Mouse (Mus musculus): ENCODE results near the gene Vmn1r89.

Vmn1r89 gene

DNA sequence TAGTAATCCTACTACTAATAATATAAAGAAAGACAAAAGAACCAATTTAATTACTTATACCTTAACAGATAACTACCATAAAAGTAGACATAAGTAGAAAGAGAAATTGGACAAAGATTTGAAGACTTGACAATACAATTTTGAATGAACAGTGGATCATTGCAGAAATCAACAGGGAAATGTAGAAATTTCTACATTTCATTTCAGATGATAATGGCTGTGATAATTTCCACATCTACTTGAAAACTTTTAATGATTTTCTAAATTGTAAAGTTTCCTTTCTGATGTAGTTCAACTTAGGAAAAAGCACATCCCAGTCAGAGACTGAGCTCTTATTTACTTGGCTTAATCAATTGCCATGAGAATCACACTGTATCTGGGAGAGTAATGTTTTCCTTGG lies at the start of gene Vmn1r89:
TSS of gene Vmn1r89 (plus strand) at position 301 of the 400 bp plus-strand sequence.
- DNase-seq (ENCODE audit: low spot score) = no peak

DNA sequence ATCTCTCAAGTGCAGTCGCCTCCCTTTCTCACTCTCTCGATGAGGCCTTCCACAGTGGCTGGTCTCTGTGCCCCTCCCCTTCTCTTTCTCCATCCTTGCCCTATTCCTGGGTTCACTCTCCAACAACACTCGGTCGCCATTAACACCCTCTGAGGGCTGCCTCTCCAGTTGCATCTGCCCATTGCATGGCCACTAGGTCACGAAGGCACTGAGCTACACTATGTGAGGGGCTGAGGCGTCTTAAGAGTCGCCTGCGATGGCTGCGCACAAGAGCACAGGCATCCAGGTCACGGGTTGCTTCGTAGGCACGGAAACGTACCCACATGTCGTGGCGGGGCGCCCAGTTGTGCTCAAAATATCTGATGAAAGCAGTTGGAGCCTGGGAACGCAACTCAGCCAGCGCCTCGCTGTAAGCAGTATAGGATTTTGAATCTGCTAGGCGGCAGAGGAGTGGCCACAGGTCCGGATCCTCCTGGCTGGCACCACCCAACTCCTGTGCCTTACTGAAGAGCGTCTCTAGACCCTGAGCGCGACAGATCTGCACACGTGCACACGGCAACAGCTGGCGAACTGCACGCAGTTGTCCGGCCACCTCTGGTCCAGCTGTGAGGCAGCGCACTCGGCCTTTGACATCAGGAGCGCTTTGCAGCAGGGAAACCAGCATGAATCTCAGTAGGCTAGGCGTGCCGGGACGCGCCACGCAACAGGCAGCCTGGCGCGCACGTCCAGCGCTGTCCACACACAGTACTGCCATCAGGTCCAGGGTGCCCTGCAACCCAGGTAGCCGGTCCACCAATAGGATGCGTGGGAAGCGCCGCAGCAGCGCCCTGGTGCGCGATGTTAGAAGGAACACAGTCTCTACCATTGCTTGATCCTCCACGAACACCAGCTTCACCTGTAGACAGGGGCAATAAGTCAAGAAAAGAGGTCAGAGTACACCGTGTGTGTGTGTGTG lies 48.2 kb downstream of the Vmn1r89 start:
- DNase-seq (ENCODE audit: low spot score) = no peak

DNA sequence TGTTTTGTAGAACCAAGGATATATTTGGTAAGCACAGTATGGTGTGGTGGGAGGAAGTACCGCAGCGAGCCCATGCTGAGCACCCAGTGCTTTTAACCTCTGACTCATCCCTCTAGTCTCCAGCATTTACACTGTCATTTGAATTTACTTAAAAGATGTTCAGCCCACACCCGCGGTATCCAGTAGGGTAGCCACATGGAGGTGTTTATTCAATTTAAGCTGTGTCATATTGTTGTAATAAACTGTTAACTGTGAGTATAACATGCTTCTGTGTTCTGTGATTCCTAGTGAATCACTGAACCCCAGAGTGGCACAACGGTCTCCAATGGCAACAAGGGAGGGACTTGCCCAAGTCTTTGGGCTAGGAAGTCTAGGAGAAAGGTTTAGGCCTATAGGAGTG lies 51.0 kb downstream of the Vmn1r89 start:
- no peak for DNase-seq (ENCODE audit: low spot score)

DNA sequence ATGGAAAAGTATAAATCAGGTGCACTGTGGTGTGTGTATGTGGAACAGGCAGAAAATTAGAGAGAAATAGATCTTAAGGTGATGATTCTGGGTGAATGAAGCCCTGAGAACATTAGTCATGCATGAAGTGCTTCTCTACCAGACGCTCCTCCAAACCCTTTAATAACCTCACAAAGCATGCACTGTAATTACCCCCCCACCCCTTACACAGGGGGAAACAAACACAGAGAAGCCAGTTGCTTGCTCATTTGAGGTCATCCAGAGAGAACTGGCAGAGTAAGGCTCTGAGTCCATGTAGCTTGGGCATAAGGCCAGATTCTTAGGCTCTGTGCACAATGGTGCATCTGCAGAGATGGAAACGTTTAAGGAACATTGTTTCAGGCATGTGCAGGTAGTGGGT lies 51.6 kb downstream of the Vmn1r89 start:
- DNase-seq (ENCODE audit: low spot score) = no peak

DNA sequence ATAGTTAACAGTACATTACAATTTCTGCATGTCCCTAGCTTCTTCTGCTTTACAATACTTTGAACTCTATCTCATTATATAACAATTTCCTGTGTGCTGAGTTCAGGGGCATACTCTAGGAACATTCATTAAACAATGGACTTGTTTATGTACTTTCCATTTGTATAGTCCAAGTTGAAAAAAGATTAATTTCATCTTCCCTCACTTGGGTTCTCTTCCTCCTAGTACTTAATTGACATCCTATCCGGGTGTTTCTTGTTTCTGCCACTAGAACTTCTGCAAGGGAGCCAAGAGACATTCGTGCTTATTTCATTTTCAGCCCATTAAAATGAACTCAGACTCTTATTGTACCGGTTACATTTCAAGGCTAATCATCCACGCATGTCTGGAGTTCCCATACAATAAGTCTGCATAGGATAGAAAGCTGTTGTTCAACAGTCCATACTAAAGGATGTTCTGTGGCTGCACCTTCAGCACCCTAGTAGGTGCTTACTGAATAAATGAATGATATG lies 56.0 kb downstream of the Vmn1r89 start:
- no peak for DNase-seq (ENCODE audit: low spot score)

DNA sequence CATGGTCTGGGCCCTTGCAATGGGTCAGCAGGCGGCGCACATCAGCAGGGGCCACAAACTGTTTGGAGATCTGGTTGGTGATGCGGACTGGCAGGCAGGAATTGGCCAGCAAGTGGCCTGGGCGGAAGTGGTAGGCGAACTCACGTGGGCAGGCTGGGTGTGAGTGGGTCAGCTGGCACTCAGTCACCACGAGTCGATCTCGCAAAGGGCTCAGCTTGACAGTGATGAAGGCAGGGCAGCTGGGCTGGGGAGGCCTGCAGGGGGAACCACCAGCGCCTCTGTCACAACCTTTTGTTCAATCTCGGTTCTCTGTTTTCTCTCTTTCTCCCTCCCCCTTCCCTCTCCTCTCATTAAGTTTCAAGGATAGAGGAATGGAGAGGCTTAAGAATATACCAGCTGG lies 56.6 kb downstream of the Vmn1r89 start:
- DNase-seq (ENCODE audit: low spot score) = no peak
